Mouse (Mus musculus): ENCODE data around the gene Plekhg1. TPM values are rescaled to one million over a fixed set of nuclear protein-coding genes. Genes with fewer than 3 reads are reported as not detected.

The Plekhg1 gene
- polyA plus RNA-seq, 1 experiment, result 18.9 TPM

DNA sequence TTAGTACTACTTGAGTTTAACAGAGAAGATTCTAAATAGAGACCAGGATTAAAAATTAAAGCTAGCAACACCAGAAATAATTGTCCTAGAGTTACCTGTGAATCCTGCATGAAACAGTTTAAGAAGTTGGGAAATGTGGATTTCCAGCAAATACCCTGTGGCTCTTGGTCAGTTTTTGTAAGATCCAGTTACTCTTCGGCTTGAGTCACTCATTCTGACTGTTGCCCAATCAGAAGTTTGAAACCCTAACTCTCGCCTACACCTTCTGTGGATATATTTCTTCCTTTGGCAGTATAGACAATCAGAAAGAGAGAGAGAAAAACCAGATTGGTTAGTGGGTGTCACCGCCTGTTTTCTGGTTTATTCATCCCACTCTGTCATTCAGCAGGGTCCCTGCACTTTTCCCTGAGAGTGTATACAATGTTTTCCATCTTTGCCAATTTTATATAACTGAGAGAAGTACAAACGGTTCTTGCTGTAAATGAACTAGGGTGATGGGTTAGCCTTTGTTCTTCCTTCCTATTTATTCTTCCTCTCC, 187.9 kb downstream of the Plekhg1 start:
- H3K4me1 ChIP-seq (ENCODE audit: control insufficient read depth, insufficient read depth, low read length), result peaks cover 2% of the 10 kb centered on the region
- no peak overlapping the region for H3K27ac ChIP-seq (ENCODE audit: insufficient read depth, low read length)
- H3K27me3 ChIP-seq (ENCODE audit: control insufficient read depth, insufficient read depth, low read length, poor library complexity, severe bottlenecking), result no peaks in the 10 kb centered on the region
- no peak overlapping the region for H3K4me3 ChIP-seq (ENCODE audit: low read depth, low read length)
- H3K9me3 ChIP-seq (replicated peaks; ENCODE audit: control insufficient read depth, insufficient read depth, low read length, poor library complexity, severe bottlenecking), result no peaks in the 10 kb centered on the region
- TF ChIP-seq EP300 (IDR thresholded peaks at IDR 0.05; ENCODE audit: insufficient read depth, low read depth, low read length) (no peak), CTCF (IDR thresholded peaks at IDR 0.05; ENCODE audit: low read depth, low read length) (no peak), POLR2A (IDR thresholded peaks at IDR 0.05; ENCODE audit: insufficient read depth, low read length) (no peak)
- H3K9ac ChIP-seq (ENCODE audit: low read depth, poor library complexity, severe bottlenecking), result no peak overlapping the region
- no peaks in the 10 kb centered on the region for H3K36me3 ChIP-seq (ENCODE audit: control insufficient read depth, insufficient read depth, low read length, poor library complexity, severe bottlenecking)

DNA sequence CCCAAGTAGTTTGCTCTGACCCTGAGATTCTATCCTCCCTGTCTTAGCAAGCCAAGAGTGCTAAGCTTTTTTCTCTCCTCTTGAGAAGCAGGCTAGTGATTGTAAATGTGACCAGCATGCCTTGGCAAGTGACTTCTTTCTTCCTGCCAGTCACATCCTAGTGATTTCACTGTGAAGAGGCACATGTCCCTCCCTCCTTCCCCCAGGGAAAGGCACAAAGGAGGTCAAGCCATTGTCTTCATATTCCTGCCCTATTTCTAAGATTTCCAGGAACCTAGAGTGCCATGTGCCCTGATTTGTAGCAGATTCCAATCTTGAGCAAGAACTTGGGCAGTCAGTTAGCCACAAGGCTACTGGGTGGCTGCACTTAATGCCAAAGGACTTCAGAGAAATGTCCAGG, 191.7 kb downstream of the Plekhg1 start:
- Histone ChIP-seq H3K36me3 (ENCODE audit: control insufficient read depth, insufficient read depth, low read length, poor library complexity, severe bottlenecking) (no peaks in the 10 kb centered on the region), H3K27ac (ENCODE audit: insufficient read depth, low read length) (no peak overlapping the region)
- TF ChIP-seq EP300 (IDR thresholded peaks at IDR 0.05; ENCODE audit: insufficient read depth, low read depth, low read length) (no peak), CTCF (IDR thresholded peaks at IDR 0.05; ENCODE audit: low read depth, low read length) (no peak), POLR2A (IDR thresholded peaks at IDR 0.05; ENCODE audit: insufficient read depth, low read length) (no peak)

DNA sequence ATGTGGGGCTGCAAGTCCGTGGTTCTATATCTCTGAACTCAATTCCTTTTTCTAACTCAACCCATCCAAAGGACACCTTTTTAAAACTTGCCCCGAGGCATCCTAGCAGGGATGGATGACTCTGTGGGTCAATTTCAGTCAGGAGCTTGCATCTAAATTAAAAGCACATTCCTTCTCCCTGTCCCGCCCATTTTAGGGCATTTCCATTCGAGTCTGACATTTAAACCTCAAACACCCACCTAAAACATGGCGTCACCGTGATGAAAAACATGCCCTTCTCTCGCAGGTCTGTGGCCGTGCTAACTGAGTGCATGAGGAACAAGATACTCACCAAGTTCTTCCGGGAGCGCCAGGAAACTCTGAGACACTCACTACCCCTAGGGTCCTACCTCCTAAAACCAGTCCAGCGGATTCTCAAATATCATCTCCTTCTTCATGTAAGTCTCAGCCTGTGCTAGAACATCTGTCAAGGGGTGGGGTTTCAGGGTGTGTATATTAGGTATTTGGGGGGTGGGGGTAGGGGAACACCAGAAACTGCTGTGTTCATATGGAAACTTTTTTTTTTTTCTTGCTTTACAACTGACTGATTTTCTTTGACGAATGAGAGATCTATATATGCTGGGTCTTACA, 193.3 kb downstream of the Plekhg1 start:
- H3K27ac ChIP-seq (ENCODE audit: insufficient read depth, low read length), result peak overlapping the region; percentile 55

More for the DNA sequence above, 191.7 kb downstream of the Plekhg1 start:
- Histone ChIP-seq H3K27me3 (ENCODE audit: control insufficient read depth, insufficient read depth, low read length, poor library complexity, severe bottlenecking) (no peaks in the 10 kb centered on the region), H3K4me1 (ENCODE audit: control insufficient read depth, insufficient read depth, low read length) (peaks cover 4% of the 10 kb centered on the region), H3K4me3 (ENCODE audit: low read depth, low read length) (no peak overlapping the region), H3K9ac (ENCODE audit: low read depth, poor library complexity, severe bottlenecking) (no peak overlapping the region), H3K9me3 (replicated peaks; ENCODE audit: control insufficient read depth, insufficient read depth, low read length, poor library complexity, severe bottlenecking) (no peaks in the 10 kb centered on the region)

DNA sequence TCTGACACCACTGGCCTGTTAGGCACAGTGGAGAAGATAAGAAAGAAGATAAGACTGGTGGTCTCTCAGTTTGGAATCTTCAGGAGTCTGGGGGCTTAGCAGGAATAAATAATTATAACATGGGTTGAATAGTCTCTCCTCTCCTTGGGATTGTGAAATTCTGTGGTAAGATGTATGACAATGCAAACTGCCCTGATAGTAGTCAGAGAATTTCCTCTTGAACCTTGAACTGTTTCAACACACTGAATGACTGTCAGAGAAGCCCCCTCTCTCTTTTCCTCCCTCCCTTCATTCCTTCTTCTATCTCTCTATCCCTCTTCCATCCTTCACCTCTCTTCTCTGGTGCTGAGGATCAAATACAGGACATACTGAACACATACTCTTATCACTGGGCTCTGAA, 196.7 kb downstream of the Plekhg1 start:
- Histone ChIP-seq H3K27ac (ENCODE audit: insufficient read depth, low read length) (no peak overlapping the region), H3K9ac (ENCODE audit: low read depth, poor library complexity, severe bottlenecking) (no peak overlapping the region), H3K4me1 (ENCODE audit: control insufficient read depth, insufficient read depth, low read length) (peaks cover 6% of the 10 kb centered on the region), H3K27me3 (ENCODE audit: control insufficient read depth, insufficient read depth, low read length, poor library complexity, severe bottlenecking) (no peaks in the 10 kb centered on the region), H3K36me3 (ENCODE audit: control insufficient read depth, insufficient read depth, low read length, poor library complexity, severe bottlenecking) (no peaks in the 10 kb centered on the region), H3K9me3 (replicated peaks; ENCODE audit: control insufficient read depth, insufficient read depth, low read length, poor library complexity, severe bottlenecking) (no peaks in the 10 kb centered on the region), H3K4me3 (ENCODE audit: low read depth, low read length) (no peak overlapping the region)
- TF ChIP-seq CTCF (IDR thresholded peaks at IDR 0.05; ENCODE audit: low read depth, low read length) (no peak), POLR2A (IDR thresholded peaks at IDR 0.05; ENCODE audit: insufficient read depth, low read length) (no peak), EP300 (IDR thresholded peaks at IDR 0.05; ENCODE audit: insufficient read depth, low read depth, low read length) (no peak)

More for the DNA sequence above, 193.3 kb downstream of the Plekhg1 start:
- Histone ChIP-seq H3K9ac (ENCODE audit: low read depth, poor library complexity, severe bottlenecking) (no peak overlapping the region), H3K27me3 (ENCODE audit: control insufficient read depth, insufficient read depth, low read length, poor library complexity, severe bottlenecking) (no peaks in the 10 kb centered on the region), H3K9me3 (replicated peaks; ENCODE audit: control insufficient read depth, insufficient read depth, low read length, poor library complexity, severe bottlenecking) (no peaks in the 10 kb centered on the region), H3K36me3 (ENCODE audit: control insufficient read depth, insufficient read depth, low read length, poor library complexity, severe bottlenecking) (no peaks in the 10 kb centered on the region), H3K4me3 (ENCODE audit: low read depth, low read length) (peak overlapping the region; percentile 49; the same call in 1 of the 2 replicates), H3K4me1 (ENCODE audit: control insufficient read depth, insufficient read depth, low read length) (peaks cover 4% of the 10 kb centered on the region)
- no peak for TF ChIP-seq CTCF (IDR thresholded peaks at IDR 0.05; ENCODE audit: low read depth, low read length)
- TF ChIP-seq POLR2A (IDR thresholded peaks at IDR 0.05; ENCODE audit: insufficient read depth, low read length), result no peak
- no peak for TF ChIP-seq EP300 (IDR thresholded peaks at IDR 0.05; ENCODE audit: insufficient read depth, low read depth, low read length)

DNA sequence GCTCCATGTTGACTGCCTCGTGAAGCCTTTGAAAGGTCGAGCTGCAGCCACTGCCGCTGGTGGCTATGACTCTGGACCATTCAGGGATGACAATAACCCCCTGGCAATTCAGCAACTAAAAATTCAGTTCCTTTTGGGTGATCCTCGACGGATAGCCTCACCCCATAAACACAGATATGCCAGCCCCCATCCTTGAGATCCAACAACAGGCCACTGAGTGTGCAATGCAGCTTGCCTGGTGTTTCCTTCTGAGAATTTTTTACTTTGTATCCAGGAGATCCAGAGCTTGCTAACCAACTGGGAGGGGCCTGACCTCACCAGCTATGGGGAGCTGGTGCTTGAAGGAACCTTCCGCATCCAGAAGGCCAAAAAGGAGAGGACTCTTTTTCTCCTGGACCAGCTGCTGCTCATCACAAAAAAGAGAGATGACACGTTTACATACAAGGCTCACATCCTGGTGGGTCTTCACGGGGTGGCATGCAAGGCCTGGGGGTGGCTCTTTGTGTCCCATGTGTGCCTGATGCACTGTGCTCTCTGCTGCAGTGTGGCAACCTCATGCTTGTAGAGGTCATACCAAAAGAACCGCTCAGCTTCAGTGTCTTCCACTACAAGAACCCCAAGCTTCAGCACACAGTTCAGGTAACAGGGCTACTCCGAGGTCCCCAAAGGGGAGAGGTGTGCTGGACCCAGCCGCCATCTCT, 199.9 kb downstream of the Plekhg1 start:
- Histone ChIP-seq H3K9ac (ENCODE audit: low read depth, poor library complexity, severe bottlenecking) (peak overlapping the region; percentile 63), H3K27ac (ENCODE audit: insufficient read depth, low read length) (peak overlapping the region; percentile 85), H3K27me3 (ENCODE audit: control insufficient read depth, insufficient read depth, low read length, poor library complexity, severe bottlenecking) (no peaks in the 10 kb centered on the region), H3K9me3 (replicated peaks; ENCODE audit: control insufficient read depth, insufficient read depth, low read length, poor library complexity, severe bottlenecking) (no peaks in the 10 kb centered on the region), H3K4me3 (ENCODE audit: low read depth, low read length) (peak overlapping the region; percentile 41), H3K36me3 (ENCODE audit: control insufficient read depth, insufficient read depth, low read length, poor library complexity, severe bottlenecking) (no peaks in the 10 kb centered on the region), H3K4me1 (ENCODE audit: control insufficient read depth, insufficient read depth, low read length) (peaks cover 6% of the 10 kb centered on the region)
- TF ChIP-seq EP300 (IDR thresholded peaks at IDR 0.05; ENCODE audit: insufficient read depth, low read depth, low read length) (peak; percentile 63; the same call in 1 of the 2 replicates), CTCF (IDR thresholded peaks at IDR 0.05; ENCODE audit: low read depth, low read length) (no peak)

DNA sequence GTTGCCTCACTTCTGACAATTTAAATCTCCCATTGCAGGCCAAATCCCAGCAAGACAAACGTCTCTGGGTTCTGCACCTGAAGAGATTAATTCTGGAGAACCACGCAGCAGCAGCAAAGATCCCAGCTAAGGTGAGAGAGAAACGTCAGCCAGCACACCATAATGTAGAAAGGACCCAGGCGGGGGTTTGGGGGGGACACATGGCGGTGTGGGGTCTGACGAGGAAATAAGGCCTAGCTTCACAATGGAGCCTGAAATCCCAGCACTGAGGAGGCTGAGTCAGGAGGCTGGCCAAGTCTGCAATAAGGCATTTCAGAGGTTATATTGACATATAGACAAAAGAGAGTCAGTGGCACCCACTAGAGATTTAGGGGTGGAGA, 200.4 kb downstream of the Plekhg1 start:
- Histone ChIP-seq H3K9ac (ENCODE audit: low read depth, poor library complexity, severe bottlenecking) (peak overlapping the region; percentile 63), H3K4me1 (ENCODE audit: control insufficient read depth, insufficient read depth, low read length) (peaks cover 6% of the 10 kb centered on the region), H3K9me3 (replicated peaks; ENCODE audit: control insufficient read depth, insufficient read depth, low read length, poor library complexity, severe bottlenecking) (no peaks in the 10 kb centered on the region), H3K27ac (ENCODE audit: insufficient read depth, low read length) (peak overlapping the region; percentile 85), H3K4me3 (ENCODE audit: low read depth, low read length) (peak overlapping the region; percentile 41), H3K27me3 (ENCODE audit: control insufficient read depth, insufficient read depth, low read length, poor library complexity, severe bottlenecking) (no peaks in the 10 kb centered on the region), H3K36me3 (ENCODE audit: control insufficient read depth, insufficient read depth, low read length, poor library complexity, severe bottlenecking) (no peaks in the 10 kb centered on the region)
- TF ChIP-seq POLR2A (IDR thresholded peaks at IDR 0.05; ENCODE audit: insufficient read depth, low read length) (no peak), EP300 (IDR thresholded peaks at IDR 0.05; ENCODE audit: insufficient read depth, low read depth, low read length) (no peak), CTCF (IDR thresholded peaks at IDR 0.05; ENCODE audit: low read depth, low read length) (no peak)

Measured in ES-Bruce4 (cell line).